Mouse (Mus musculus): ENCODE results near the gene Ncoa6.

The Ncoa6 gene

GRCm38 (mm10) chr2:155436445-155436844, 37.2 kb downstream of the Ncoa6 start:
- DNase-seq, result no peak

- no peak for DNase-seq
Measured at GRCm38 (mm10) chr2:155420911-155421310, 52.8 kb downstream of the Ncoa6 start.

- DNase-seq, result no peak
Measured at GRCm38 (mm10) chr2:155404635-155405034, 69.1 kb downstream of the Ncoa6 start.

- no peak for DNase-seq
Measured at GRCm38 (mm10) chr2:155401926-155402325, 71.8 kb downstream of the Ncoa6 start.

DNA sequence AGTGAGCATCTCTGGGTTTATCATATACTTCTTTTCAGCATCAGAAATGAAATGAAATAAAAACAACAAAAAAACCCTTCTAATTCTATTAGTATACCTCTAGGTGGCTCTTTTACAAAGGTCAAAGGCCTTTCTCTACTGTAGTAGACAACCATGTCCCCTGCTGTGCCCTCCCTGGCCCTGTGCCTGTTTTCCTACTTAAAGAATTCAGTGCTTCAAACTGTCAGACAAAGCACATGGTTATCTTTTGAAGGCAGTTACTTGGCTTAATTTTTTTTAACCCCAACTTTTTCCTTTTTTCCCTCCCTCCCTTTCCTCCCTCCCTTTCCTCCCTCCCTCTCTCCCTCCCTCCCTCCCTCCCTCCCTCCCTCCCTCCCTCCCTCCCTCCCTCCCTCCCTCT, 73.4 kb downstream of the Ncoa6 start:
- DNase-seq, result no peak

- no peak for DNase-seq
Measured at GRCm38 (mm10) chr2:155394586-155394985, 79.1 kb downstream of the Ncoa6 start.

DNA sequence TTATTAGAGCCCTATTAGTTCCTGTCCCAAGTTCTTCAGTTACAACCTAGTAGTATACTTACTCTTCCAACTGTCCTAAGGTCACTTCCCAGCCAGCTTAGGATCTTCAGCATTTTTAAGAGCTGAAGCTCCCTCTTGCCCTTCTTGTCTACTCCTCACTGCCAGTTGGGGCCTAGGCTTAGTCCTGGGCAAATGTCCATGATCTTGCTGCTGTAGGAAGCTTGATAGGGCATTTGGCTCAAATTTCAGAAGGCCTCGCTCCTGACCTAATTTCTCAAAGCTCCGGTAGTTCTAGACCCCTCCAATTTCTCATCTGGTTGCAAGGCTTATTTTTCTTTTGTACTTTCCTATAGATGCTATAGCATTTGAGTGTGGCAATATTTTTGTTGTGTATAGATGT, 85.1 kb downstream of the Ncoa6 start:
- no peak for DNase-seq

DNA sequence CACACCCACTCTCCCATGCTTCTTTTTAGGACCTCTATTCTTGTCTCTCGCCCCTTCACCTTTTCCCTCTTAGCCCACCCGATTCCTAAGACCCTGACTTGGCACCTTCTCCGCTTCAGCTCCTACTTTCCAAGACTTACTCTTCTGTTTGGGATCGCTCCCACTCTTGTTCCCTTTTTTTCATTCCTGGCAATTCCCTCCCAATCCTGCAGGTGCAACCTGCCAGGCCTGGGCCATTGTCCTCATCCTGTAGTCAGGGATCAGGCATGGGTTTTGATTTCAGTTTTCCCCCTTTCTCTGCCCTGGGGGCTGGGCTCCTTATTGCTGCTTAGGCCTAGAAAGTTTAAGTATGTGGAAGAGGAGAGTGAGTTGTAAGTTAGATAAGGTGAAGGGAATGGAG, 86.6 kb downstream of the Ncoa6 start:
- no peak for DNase-seq

DNA sequence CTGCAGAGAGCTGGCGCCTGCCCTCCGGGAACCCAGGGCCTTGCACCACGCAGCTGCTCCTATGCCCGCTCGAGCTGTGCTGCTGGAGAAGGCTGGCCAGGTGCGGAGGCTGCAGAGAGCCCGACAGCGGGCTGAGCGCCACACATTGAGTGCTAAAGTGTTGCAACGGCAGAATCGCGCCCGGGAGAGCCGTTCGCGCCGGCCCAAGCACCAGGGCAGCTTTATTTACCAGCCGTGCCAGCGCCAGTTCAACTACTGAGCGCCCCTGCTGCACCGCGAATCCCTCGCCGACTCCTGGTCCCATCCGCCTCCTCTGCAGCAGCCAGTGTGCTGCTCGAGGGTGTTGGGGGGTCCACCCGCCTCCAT, 87.2 kb downstream of the Ncoa6 start:
- DNase-seq, result no peak

DNA sequence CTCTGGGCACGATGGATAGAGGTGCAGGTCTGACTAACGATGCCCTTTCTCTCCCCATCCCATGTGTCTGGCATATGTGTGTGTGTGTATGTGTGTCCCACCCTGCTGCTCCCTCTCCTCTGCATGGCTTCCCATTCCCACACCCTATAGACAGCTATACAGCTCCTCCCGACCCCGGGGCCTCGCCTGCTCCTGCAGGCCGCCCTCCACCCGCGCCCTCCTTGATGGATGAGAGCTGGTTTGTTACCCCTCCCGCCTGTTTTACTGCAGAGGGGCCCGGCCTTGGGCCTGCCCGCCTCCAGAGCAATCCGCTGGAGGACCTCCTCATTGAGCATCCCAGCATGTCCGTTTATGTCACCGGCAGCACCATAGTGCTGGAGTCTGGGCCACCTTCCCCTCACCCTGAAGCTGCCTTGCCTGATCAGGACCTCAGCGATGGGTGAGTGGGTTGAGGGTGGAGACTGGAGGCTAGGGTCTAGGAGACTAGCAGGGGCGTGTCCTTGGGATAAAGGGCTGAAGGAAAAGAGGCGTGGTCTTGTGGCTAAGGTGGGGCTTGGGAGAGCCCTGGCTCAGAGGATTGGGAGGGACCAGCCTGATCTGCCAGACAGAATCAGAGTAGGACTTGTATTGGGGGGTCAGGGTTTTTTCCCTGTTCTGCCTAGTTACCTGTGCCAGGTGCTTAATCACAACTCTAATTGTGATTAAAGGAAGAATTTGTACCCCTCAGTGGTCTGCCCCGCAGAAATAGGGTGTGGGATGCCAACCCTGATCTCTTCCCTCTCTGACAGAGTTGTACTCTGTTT, 87.8 kb downstream of the Ncoa6 start:
- no peak for DNase-seq

- peak; percentile 82 for DNase-seq
Measured at GRCm38 (mm10) chr2:155385090-155385489, 88.6 kb downstream of the Ncoa6 start.

DNA sequence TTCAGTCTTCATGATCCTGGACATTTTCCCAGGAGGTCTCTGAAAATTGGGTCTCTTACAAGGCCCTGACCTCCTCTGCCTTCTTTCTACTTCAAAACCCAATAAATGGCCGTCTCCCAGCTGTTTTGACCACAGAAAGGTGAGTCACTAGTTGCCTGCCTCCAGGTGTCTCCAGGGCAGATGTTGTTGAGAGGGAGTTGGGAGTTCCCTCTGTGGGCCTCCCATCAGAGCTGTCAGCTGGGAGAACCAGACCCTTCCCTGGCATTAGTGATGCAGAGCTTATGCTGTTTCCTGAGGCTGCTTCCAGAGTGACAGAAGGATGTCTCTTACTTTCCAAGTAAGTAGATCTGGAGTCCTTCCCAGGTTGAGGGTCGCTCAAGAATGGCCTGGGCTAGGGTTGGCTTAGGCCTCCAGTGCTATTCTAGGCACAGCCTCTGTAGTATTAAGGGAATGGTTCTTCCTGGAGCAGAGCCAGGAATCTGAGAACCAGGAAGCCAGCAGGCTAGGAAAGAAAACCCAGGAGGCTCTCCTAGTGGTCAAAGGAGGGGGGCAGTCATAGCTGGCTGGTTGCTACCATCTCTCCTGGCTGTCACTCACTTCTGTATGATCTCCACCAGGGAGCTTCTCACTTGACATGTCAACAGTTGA, 90.8 kb downstream of the Ncoa6 start:
- peak; percentile 77 for DNase-seq

DNA sequence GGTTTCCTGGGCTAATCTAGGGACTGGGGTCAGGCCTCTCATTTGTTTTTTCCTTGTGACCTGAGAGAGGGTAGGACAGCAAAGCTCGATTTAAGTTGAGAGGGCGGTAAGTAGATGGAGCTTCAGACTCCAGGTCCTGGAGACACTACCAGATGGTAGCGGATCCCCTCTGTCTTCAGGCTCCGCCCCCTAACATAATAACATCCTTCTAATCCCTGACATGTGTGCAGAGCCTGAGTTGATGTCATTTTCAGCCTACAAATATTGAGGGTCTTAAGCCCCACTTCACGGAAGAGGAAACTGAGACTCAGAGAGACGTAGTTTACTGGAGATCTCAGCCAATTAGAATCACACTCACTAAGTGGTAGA, 91.4 kb downstream of the Ncoa6 start:
- no peak for DNase-seq

DNA sequence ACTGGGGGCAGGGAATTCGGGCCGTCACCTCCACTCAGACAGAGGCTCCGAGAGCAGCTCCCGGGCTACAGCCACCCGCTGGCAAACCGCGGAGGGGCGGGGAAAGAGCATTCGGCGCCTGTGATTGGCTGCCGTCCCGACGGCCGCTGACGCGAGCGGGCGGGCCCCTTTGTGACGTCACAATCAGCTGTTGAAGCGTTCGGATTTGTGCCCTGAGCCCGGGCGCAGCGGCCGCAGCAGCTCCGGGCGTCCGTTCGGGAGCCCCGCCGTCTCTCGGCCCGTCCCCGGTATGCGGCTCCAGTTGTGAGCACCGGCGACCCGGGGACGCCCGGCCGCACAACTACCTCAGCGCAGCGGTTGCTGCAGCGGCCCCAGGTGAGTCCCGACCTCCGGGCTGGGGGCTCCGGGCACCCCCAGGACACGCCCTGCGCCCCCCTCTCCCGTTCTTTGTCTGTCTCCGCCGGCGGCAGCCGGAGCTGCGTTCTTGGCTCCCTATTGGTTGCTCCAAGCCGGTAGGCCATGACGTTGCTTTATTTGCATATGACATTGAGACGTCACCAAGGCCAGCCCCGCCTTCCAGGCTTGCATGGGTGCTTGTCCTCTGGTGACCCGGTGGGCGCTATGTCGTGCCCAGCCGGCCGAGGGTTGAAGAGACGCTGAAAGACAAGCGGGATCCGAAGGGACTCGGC, 91.9 kb downstream of the Ncoa6 start:
- DNase-seq, result peak; percentile 98

- no peak for DNase-seq
Measured at GRCm38 (mm10) chr2:155381060-155381437, 92.6 kb downstream of the Ncoa6 start.

DNA sequence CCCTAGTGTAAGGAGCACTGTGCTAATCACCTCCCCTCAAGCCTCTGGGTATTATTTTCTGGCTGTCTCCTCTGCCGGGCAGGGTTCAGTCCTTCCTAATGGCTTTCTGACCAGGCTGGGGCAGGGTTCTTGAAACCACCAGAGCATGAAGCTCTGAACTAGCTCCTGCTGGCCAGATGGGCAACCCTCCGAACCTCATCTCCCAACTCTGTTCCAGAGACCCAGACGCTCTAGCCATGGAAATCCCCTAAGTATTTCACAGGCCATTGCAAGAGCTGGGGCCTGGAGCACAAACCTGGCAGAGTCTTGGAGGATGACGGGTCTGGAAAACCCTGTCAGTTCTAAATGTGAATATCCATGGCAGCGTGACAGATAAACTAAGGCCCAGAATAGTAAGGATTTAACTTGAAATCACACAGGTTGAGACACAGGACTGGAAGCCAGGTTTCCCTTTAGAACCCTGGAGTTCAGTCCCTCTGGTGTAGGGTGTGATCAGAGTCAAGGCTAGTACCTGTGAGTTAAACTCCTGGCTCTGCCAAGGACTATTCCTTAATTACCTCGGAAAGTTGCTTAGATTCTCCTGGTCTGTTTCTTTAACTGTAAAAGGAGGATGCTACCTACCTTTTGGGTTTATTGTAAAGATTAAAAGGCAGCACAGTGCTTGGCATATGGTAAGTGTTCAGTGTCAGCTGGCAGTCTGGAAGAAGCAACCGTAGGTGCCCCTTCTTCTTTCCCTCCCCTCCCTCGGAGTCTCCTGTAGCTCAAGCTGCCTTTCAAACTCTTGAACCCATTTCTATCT, 93.2 kb downstream of the Ncoa6 start, which contains the start of gene Trp53inp2:
TSS of gene Trp53inp2 (plus strand) at position 799 of the 799 bp plus-strand sequence.
- DNase-seq, result peak; percentile 68

GRCm38 (mm10) chr2:155376191-155376590, 97.5 kb downstream of the Ncoa6 start:
- no peak for DNase-seq

DNA sequence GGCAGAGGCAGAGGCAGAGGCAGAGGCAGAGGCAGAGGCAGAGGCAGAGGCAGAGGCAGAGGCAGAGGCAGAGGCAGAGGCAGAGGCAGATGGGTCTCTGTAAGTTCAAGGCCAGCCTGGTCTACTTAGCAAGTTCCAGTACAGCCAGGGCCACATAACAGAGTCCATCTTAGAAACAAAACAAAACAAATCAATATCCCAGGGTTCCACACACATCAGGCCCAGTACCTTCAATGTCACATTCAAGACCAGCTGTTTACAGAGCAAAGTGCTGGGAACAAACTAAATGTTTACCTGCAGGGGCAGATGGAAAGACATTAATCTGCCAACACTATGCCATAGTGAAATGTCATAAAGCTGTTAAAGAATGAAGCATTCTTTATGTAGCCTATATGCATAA, 99.2 kb downstream of the Ncoa6 start:
- no peak for DNase-seq

DNA sequence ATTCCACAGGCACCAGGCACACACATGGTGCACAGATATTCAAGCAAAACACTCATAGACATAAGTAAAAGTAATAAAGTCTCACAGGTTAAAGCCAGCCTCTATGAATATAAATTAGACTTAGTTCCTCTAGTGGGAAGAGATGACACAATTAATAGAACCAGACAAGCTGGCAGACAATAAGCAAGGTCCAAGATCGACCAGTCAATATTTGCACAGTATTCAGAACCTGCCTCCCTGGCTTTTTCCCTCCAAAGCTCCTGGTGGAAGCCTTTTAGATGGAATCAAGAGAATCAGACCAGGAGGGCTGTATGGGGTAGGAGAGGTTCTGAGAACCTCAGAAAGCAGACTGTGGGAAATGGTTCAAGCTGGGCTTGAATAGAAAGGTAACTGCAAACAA, 99.8 kb downstream of the Ncoa6 start:
- no peak for DNase-seq

DNA sequence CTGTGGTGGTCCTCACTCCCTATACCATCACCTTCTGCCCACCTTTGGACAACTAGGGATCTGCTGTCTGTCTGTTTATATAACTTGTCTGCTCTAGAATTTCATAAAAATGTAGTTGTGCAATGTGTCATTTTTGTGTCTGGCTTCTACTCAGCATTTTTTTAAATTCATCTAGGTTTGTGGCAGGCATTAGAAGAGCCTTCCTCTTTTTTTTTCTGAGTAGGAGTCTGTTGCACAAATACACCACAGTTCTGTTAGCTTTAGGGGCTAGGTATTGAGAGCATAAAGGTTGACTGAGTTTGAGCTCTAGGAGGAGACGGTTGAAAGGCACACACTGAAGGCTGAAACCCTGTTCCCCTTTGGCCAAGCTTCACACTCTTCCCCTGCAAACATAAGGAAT, 100.4 kb downstream of the Ncoa6 start:
- DNase-seq, result no peak

DNA sequence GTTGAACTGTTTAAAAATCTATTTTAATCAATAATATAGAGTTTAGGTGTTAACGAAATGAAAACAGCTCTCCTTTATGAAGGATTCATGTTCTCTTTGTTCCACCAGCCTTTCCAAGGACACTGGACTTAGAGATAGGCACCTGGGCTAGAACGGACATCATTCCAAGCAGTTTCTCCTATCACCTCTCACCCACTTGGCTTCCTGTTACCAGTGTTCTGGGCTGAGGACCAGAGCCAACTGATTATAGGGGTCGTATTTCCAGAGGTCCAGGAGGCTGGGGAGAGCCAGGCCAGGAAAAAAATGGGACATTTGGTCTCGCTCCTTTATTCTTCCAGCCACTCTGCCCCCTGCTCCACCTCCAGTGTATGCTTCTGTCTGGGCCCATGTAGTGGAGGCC, 101.2 kb downstream of the Ncoa6 start:
- no peak for DNase-seq

GRCm38 (mm10) chr2:155369333-155369883, 104.3 kb downstream of the Ncoa6 start:
- peak; percentile 73 for DNase-seq

Measured in kidney, postnatal 14 days (tissue).